Mouse (Mus musculus) left cerebral cortex, postnatal 36 days (tissue): Measurements from ENCODE around the gene Sox15. TPM values are rescaled to one million over a fixed set of nuclear protein-coding genes. Genes with fewer than 3 reads are reported as not detected.
A peak's percentile ranks its signal among the peaks of the same experiment; 100 is the strongest.
"Not testable (repeated sequence)": the region's sequence is repeated elsewhere in the genome, so short reads cannot be mapped to it uniquely, and the experiment has no call there.

Experiments
- DNase-seq, 2 experiments: peaks; one replicate each; pipeline ENCODE4 v3.0.0; 2021 to 2022; ENCODE audit warnings: low spot score in 2 of 2, mixed read lengths in 1 of 2
- intact Hi-C: fragments of 180-260 bp; cut with DNase I; formaldehyde crosslinking; loops from one replicate; pipeline ENCODE4 v1.15.1; 2025
- total RNA-seq, 2 experiments: library from RNA; stranded (reverse); gene quantifications; 2 replicates each; pipeline ENCODE4 v1.2.3; 2021

The Sox15 gene
- under 1 TPM in 1 of 2 experiments, not detected in 1; 0.39 TPM for total RNA-seq

DNA sequence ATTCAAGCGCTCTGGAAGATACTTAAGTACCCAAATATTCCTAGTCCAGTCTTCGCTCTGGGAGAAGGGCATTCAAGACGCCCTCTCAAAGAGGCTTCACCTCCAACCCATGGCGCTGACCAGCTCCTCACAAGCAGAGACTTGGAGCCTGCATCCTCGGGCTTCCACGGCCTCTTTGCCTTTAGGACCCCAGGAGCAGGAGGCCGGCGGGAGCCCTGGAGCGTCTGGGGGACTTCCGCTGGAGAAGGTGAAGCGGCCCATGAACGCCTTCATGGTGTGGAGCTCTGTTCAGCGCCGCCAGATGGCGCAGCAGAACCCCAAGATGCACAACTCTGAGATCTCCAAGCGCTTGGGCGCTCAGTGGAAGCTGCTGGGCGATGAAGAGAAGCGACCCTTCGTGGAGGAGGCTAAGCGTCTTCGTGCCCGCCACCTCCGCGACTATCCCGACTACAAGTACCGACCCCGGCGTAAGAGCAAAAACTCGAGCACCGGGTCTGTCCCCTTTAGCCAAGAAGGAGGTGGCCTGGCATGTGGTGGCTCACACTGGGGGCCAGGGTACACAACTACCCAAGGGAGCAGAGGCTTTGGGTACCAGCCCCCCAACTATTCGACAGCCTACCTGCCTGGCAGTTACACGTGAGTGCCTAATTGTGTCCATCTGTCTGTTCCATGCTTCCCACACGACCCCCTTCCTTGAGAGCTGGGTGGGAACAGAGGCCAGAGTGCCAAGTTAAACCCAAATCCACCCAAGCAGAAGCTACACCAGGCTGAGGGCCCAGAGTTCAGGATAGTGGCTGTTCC lies at the start of gene Sox15:
TSS of gene Sox15 (plus strand) at position 51 of the 801 bp plus-strand sequence.
- intact Hi-C loops, result no loop called here
- DNase-seq, result peak; percentile 62 to 63

GRCm38 (mm10) chr11:69605726-69606490 lies 49.2 kb upstream of the Sox15 start, which contains the start of gene Atp1b2:
Atp1b2 (minus strand) TSS chr11:69605942.
- peak; percentile 74 to 79 for DNase-seq
- intact Hi-C loops, result loop anchor here (2.0 kb wide), 1 partner anchor 25 kb away; the partner anchor contains the start of genes Trp53 and Wrap53

GRCm38 (mm10) chr11:69606491-69606795 lies 48.7 kb upstream of the Sox15 start:
- intact Hi-C loops, result no loop called here
- no peak for DNase-seq

- intact Hi-C loops, result no loop called here
- no peak for DNase-seq
Observed at GRCm38 (mm10) chr11:69606832-69607231, 48.3 kb upstream of the Sox15 start.

- intact Hi-C loops, result no loop called here
- DNase-seq, result no peak
Observed at GRCm38 (mm10) chr11:69608525-69608924, 46.6 kb upstream of the Sox15 start.

DNA sequence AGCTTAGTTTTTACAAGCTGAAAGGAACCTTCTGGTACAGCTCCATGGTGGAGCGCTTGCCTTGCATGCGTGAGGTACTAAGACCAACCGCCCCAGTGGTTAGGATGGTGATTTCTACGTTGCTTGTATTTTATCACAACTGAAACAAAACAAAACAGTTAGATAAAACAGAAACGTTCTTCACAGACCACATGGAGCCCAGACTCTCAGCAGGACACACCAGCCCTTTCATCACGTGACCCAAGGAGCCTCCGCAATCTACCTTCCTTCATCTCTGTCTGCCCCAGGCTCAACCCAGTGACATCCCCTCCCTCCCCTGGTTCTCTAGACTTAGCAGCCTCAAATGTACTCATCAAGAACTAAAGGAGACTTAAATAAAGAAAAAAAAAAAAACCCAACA lies 45.7 kb upstream of the Sox15 start:
- intact Hi-C loops, result no loop called here
- no peak for DNase-seq

- no peak for DNase-seq
- intact Hi-C loops, result no loop called here
Observed at GRCm38 (mm10) chr11:69610899-69611298, 44.2 kb upstream of the Sox15 start.

DNA sequence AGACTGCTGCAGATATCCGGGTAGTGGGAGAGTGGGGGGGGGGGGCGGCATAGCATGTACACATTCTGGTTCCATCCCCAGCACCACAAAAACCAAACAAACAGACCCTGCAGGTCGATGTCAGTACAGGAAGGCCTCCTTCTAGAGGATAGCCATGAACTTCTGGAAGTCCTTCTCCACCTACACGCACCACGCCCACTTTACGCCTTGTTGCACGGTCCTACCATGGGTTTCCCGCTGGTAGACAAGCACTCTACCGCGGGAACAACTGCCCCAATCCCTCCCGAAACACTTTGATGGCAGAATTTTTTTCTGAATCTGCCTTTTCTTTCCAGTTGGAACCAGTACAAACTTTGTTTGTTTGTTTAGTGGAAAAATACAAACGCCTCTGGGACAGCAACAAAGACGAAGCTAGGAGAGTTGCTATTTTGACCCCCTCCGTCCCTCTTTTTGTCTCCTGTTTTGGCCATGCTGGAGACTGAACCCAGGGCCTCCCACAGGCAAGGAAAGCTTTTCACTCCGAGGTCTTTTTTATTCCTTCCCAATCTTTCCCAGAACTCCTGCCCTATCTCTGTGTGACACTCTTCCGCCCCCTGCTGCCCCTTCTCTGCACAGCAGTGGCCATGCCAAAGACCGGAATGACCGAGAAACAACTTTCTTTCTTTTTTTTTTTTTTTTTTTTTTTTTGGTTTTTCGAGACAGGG lies 41.4 kb upstream of the Sox15 start:
- peak; percentile 61 to 67 for DNase-seq
- intact Hi-C loops, result loop anchor here (1.0 kb wide), 1 partner anchor 34 kb away; no protein-coding TSS in a partner anchor

DNA sequence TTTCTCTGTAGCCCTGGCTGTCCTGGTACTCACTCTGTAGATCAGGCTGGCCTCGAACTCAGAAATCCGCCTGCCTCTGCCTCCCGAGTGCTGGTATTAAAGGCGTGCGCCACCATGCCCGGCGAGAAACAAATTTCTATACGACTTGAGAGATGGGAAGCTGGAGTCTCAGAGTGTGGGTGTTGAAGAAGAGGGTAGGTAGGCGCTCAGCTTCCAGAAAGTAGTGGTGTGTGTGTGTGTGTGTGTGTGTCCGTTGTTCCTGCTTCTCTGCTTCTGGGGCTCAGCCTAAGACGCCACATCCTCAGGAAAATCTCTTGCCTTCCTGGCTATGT lies 40.9 kb upstream of the Sox15 start:
- DNase-seq, result not testable (repeated sequence)
- intact Hi-C loops, result loop anchor here (1.0 kb wide), 1 partner anchor 35 kb away; no protein-coding TSS in a partner anchor

DNA sequence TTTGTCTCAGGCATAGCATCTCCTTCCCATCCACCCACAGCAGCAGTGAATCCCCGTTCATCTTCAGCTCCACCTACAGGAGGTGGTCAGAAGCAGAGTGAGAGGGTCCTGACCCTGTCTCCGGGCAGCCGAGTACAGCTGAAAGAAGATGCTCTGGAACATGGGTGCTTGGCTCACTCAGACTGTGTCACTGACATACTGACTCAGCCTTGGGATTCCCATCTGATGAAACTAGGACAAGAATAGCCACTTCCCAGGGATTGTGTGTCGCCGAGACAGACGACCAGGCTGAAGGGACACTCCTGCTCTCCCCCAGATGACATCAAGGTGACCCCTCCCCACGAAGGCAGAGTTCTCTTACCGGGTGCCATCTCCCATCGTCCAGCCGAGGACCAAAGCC lies 38.3 kb upstream of the Sox15 start:
- no peak for DNase-seq
- intact Hi-C loops, result no loop called here

GRCm38 (mm10) chr11:69617805-69618204 lies 37.3 kb upstream of the Sox15 start, which contains the start of gene Shbg:
Shbg (minus strand) TSS chr11:69617905.
- intact Hi-C loops, result no loop called here
- no peak for DNase-seq

GRCm38 (mm10) chr11:69620394-69621081 lies 34.6 kb upstream of the Sox15 start:
- intact Hi-C loops, result no loop called here
- DNase-seq, result no peak

GRCm38 (mm10) chr11:69621571-69622268 lies 33.4 kb upstream of the Sox15 start, which contains the start of gene Sat2:
Sat2 (plus strand) TSS chr11:69622024.
- peak in 1 of 2 experiments; percentile 62 for DNase-seq
- intact Hi-C loops, result no loop called here

DNA sequence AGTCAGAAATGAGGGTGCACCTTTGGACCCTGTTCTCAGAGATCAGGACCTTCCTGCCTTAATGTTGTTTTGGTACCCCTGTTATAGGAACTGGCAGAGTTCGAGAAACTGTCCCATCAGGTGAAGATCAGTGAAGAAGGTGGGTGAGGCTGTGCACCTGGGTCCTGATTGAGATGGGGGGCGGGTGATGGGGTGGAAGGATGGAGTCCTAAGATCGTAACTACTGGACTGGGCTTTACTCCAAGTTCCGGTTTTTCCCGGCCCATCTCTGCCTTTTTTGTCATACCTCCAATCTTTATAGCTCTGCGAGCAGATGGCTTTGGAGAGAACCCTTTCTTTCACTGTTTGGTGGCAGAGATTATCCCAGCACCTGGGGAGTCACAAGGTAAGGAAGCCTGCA lies 32.7 kb upstream of the Sox15 start:
- intact Hi-C loops, result no loop called here
- no peak for DNase-seq

- DNase-seq, result no peak
- intact Hi-C loops, result no loop called here
Observed at GRCm38 (mm10) chr11:69623006-69623405, 32.1 kb upstream of the Sox15 start.

DNA sequence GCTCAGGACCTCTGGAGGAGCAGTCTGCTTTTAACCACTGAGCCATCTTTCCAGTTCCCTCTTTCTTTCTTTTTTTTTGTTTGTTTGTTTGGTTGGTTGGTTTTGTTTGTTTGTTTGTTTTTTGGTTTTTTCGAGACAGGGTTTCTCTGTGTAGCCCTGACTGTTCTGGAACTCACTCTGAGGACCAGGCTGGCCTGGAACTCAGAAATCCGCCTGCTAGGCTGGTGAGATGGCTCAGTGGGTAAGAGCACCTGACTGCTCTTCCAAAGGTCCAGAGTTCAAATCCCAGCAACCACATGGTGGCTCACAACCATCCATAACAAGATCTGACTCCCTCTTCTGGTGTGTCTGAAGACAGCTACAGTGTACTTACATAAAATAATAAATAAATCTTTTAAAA lies 30.8 kb upstream of the Sox15 start:
- intact Hi-C loops, DNase-seq: not testable (repeated sequence)

- peak; percentile 46 to 57 for DNase-seq
- intact Hi-C loops, result no loop called here
Observed at GRCm38 (mm10) chr11:69628286-69628685, 26.8 kb upstream of the Sox15 start.

DNA sequence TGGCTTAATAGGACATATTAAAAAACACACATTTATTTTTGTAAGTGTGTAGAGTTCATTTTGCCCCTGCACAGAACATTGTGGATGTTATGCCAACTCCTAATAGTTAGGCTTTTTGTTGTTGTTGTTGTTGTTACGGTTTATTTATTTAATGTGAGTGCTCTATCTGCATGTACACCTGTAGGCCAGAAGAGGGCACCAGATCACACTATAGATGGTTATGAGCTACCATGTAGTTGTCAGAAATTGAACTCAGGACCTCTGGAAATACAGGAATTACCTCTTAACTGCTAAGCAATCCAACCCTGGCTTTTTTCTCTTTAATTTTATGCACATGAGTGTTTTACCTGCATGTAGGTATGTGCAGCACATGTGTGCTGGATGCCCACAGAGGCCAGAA lies 25.3 kb upstream of the Sox15 start:
- no peak for DNase-seq
- intact Hi-C loops, result no loop called here
